ENCODE assay signal across 8 mouse cellular contexts in the genomic region with DNA sequence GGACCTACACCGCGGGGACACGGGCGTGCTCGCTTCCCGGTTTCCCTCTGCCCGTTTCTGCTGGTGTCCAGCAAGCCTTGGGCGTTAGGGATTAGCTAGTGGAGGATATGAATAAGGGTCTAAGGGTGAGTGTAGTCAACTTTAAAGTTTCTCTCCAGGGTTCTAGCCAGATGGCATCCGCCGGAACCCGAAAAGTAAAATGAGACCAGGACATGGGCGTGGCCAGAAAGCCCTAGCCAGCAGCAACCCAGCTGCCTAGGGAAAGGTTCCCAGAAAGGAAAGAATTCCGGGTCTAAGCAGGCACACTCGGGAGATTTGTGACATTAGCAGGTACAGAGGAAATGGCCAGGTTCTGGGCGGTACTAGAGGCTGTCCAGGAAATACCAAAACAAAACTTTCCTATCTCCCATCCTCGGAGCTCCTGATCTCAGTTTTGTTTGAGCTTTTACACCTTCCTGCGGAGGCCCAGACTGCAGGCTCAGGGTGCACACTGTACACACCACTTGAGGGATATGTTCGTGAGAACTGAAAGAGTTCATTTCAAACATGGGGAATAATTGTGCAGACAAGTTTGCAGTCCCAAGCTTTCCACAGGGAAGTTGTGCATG. TPM values are rescaled to one million over a fixed set of nuclear protein-coding genes. Genes with fewer than 3 reads are reported as not detected.
DNase-seq lines count a peak whose midpoint lies in the region; ATAC-seq lines count a peak whose summit lies in the region.

No protein-coding gene starts in this region.

- H3K36me3 ChIP-seq in forebrain, embryonic 14.5 days (ENCODE audit: control insufficient read depth, insufficient read depth, low read length): no peaks in the 10 kb centered on the region
- no peaks in the 10 kb centered on the region for H3K36me3 ChIP-seq in hindbrain, embryonic 11.5 days (ENCODE audit: control insufficient read depth, insufficient read depth, low read length)

- peak; percentile 22 for ATAC-seq in cerebellum, adult (ENCODE audit: insufficient number of reproducible peaks, low FRiP score, low TSS enrichment)
- ATAC-seq in forebrain, embryonic 14.5 days: peak; percentile 57
- peak; percentile 71; the same call in 1 of the 2 replicates for ATAC-seq in hindbrain, embryonic 11.5 days (ENCODE audit: low FRiP score)

- H3K4me1 ChIP-seq in brown adipose tissue, adult 24 weeks (ENCODE audit: control insufficient read depth, insufficient read depth, insufficient read length, low read length): peaks cover 18% of the 10 kb centered on the region
- H3K4me1 ChIP-seq in forebrain, embryonic 14.5 days (ENCODE audit: control insufficient read depth, insufficient read depth, low read length): peaks cover 20% of the 10 kb centered on the region
- peaks cover 10% of the 10 kb centered on the region for H3K4me1 ChIP-seq in hindbrain, embryonic 11.5 days (replicated peaks; ENCODE audit: control insufficient read depth, insufficient read depth, low read length)

- H3K27me3 ChIP-seq in forebrain, embryonic 14.5 days (replicated peaks; ENCODE audit: control insufficient read depth, insufficient read depth, low read length): no peaks in the 10 kb centered on the region
- no peaks in the 10 kb centered on the region for H3K27me3 ChIP-seq in hindbrain, embryonic 11.5 days (ENCODE audit: control insufficient read depth, insufficient read depth, low read length)

- H3K4me2 ChIP-seq in forebrain, embryonic 14.5 days (ENCODE audit: low read length): peak overlapping the region; percentile 85
- peak overlapping the region; percentile 84 for H3K4me2 ChIP-seq in hindbrain, embryonic 11.5 days (replicated peaks; ENCODE audit: low read depth, low read length)

- peak overlapping the region; percentile 80 for H3K27ac ChIP-seq in brown adipose tissue, adult 24 weeks (replicated peaks; ENCODE audit: low read depth, low read length)
- peak overlapping the region; percentile 80 for H3K27ac ChIP-seq in forebrain, embryonic 14.5 days (ENCODE audit: low read depth, low read length)
- H3K27ac ChIP-seq in hindbrain, embryonic 11.5 days (ENCODE audit: low read depth, low read length): peak overlapping the region; percentile 91

- 2% methylated on average over 18 of the region's 18 CpGs for WGBS in forebrain, embryonic 14.5 days
- 2% methylated on average over 18 of the region's 18 CpGs for WGBS in hindbrain, embryonic 11.5 days

- H3K9ac ChIP-seq in forebrain, embryonic 14.5 days (ENCODE audit: low read length): peak overlapping the region; percentile 93
- H3K9ac ChIP-seq in hindbrain, embryonic 11.5 days (ENCODE audit: low read depth, low read length): peak overlapping the region; percentile 95

- no peaks in the 10 kb centered on the region for H3K9me3 ChIP-seq in forebrain, embryonic 14.5 days (replicated peaks; ENCODE audit: control insufficient read depth, low read length)
- no peaks in the 10 kb centered on the region for H3K9me3 ChIP-seq in hindbrain, embryonic 11.5 days (ENCODE audit: control insufficient read depth, low read length)

- no peak for DNase-seq in cerebellum, adult 8-10 months
- DNase-seq in forebrain, embryonic 14.5 days (ENCODE audit: low spot score): peak; percentile 75
- DNase-seq in hindbrain, embryonic 11.5 days (ENCODE audit: low spot score): peak; percentile 78
- DNase-seq in layer of hippocampus, adult 9-10 months (ENCODE audit: low spot score): peak; percentile 37
- peak; percentile 87 for DNase-seq in lung, postnatal 25 days (ENCODE audit: low spot score)
- DNase-seq in retina, embryonic 14.5 days (ENCODE audit: low spot score): peak; percentile 73

- H3K4me3 ChIP-seq in brown adipose tissue, adult 24 weeks (ENCODE audit: insufficient read depth, low read depth, low read length): peak overlapping the region; percentile 90
- H3K4me3 ChIP-seq in forebrain, embryonic 14.5 days (ENCODE audit: low read depth, low read length): peak overlapping the region; percentile 76
- peak overlapping the region; percentile 83 for H3K4me3 ChIP-seq in hindbrain, embryonic 11.5 days (ENCODE audit: low read depth, low read length)

RNA-seq across cellular contexts. Expression of gene Usp46, which starts 0.6 kb away (rescaled TPM):
- polyA plus RNA-seq in brown adipose tissue, adult 24 weeks (2012; ENCODE audit: insufficient read depth, insufficient read length, missing spikeins): 11.9 and 15.5 TPM in 2 replicates
- polyA plus RNA-seq in forebrain, embryonic 14.5 days (2014; fragmentation: Nextera tagmentation; extraction: Ambion mirVana): 31.8 and 41.6 TPM in 2 replicates
- 36.7 and 38.4 TPM in 2 replicates for polyA plus RNA-seq in hindbrain, embryonic 11.5 days (2014; fragmentation: Nextera tagmentation; extraction: Ambion mirVana)
